Mouse (Mus musculus) hindbrain, embryonic 13.5 days (tissue): Measurements from ENCODE around the gene Tubb4b. TPM values are rescaled to one million over a fixed set of nuclear protein-coding genes. Genes with fewer than 3 reads are reported as not detected.

Experiments
- ATAC-seq: fragments of 200-750 bp; cut with Nextera tagmentation; 2 replicates; pipeline ENCODE4 v1.8.0; 2017; ENCODE audit warnings: moderate TSS enrichment; ENCODE audit not compliant: low FRiP score
- H3K27ac ChIP-seq: fragments of 300-500 bp; sonication (generic); 2 replicates; pipeline ENCODE4 v1.5.1; 2015; ENCODE audit warnings: inconsistent platforms, mild to moderate bottlenecking, moderate library complexity
- H3K27me3 ChIP-seq: fragments of 300-500 bp; sonication (generic); 2 replicates; pipeline ENCODE4 v1.6.1; 2015; ENCODE audit warnings: mild to moderate bottlenecking, inconsistent platforms
- H3K36me3 ChIP-seq: fragments of 300-500 bp; sonication (generic); 2 replicates; pipeline ENCODE4 v1.6.1; 2015; ENCODE audit warnings: mild to moderate bottlenecking, inconsistent platforms
- H3K4me1 ChIP-seq: fragments of 300-500 bp; sonication (generic); replicated peaks from 2 replicates; pipeline ENCODE4 v1.6.1; 2015; ENCODE audit warnings: inconsistent platforms
- H3K4me2 ChIP-seq: fragments of 300-500 bp; sonication (generic); 2 replicates; pipeline ENCODE4 v1.6.1; 2015; ENCODE audit warnings: inconsistent platforms, mild to moderate bottlenecking, moderate library complexity
- H3K4me3 ChIP-seq: fragments of 300-500 bp; sonication (generic); 2 replicates; pipeline ENCODE4 v1.5.1; 2015; ENCODE audit warnings: mild to moderate bottlenecking, inconsistent platforms
- H3K9ac ChIP-seq: fragments of 300-500 bp; sonication (generic); 2 replicates; pipeline ENCODE4 v1.6.1; 2015; ENCODE audit warnings: mild to moderate bottlenecking, inconsistent platforms
- H3K9me3 ChIP-seq: fragments of 300-500 bp; sonication (generic); 2 replicates; pipeline ENCODE4 v1.6.1; 2016; ENCODE audit warnings: inconsistent platforms
- WGBS: fragments of 180-500 bp; shearing (Covaris S2); methylation state at CpG from one replicate; pipeline ENCODE4 v1.1.7; 2015; 5-methylcytosine and 5-hydroxymethylcytosine counted together
- polyA plus RNA-seq: library from polyadenylated mRNA; unstranded; fragments of >200 nt; fragmentation: Nextera tagmentation; extraction: Ambion mirVana; gene quantifications from 2 replicates; pipeline ENCODE4 v1.2.1, GENCODE M21; 2015

The Tubb4b gene
- 349 and 363 TPM in 2 replicates for polyA plus RNA-seq

- peaks cover 25% of the 10 kb centered on the region for H3K4me1 ChIP-seq
- WGBS: under 1% methylated on average over 17 of the region's 17 CpGs
- peak within 1 kb of the TSS; percentile 97 for H3K27ac ChIP-seq
- no peaks in the 10 kb centered on the region for H3K9me3 ChIP-seq
- ATAC-seq: no peak
- peak within 1 kb of the TSS; percentile 90 for H3K9ac ChIP-seq
- H3K4me3 ChIP-seq: peak within 1 kb of the TSS; percentile 88
- peak within 1 kb of the TSS; percentile 92 for H3K4me2 ChIP-seq
- H3K27me3 ChIP-seq: no peaks in the 10 kb centered on the region
- peaks cover 9% of the 10 kb centered on the region for H3K36me3 ChIP-seq
Observed at GRCm38 (mm10) chr2:25224492-25224765, at the start of gene Tubb4b. Gene Tubb4b, minus strand, starts transcription at chr2:25224702.

- Histone ChIP-seq H3K27ac (peak overlapping the region; percentile 62; the same call in 1 of the 2 replicates), H3K4me1 (peaks cover 42% of the 10 kb centered on the region), H3K4me3 (peak overlapping the region; percentile 95), H3K9ac (peak overlapping the region; percentile 92), H3K36me3 (peaks cover 77% of the 10 kb centered on the region), H3K4me2 (peak overlapping the region; percentile 97), H3K27me3 (no peaks in the 10 kb centered on the region), H3K9me3 (no peaks in the 10 kb centered on the region)
- no peak for ATAC-seq
- 39% methylated on average over 16 of the region's 16 CpGs for WGBS
Observed at GRCm38 (mm10) chr2:25273010-25273409, 48.5 kb upstream of the Tubb4b start.

DNA sequence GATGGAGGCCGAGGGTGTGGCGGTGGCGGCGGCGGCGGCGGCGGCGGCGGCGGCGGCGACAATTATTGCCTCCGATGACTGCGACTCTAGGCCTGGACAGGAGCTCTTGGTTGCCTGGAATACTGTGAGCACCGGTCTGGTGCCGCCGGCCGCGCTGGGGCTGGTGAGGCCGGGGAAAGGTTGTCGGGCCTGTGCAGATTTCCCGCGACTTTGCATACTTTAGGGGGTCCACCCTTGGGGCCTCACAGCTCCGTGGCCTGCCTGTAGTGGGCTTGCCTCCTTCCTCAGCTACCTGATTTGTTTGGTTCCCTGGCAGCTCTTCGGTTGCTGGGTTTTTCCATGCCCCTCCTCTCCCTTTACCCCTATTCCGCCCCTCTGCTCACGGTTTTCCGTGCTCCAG, 48.0 kb upstream of the Tubb4b start:
- ATAC-seq: peak; percentile 61
- H3K36me3 ChIP-seq: peaks cover 74% of the 10 kb centered on the region
- 1% methylated on average over 21 of the region's 29 CpGs for WGBS
- H3K27me3 ChIP-seq: no peaks in the 10 kb centered on the region
- H3K9ac ChIP-seq: peak overlapping the region; percentile 92
- H3K4me2 ChIP-seq: peak overlapping the region; percentile 97
- no peaks in the 10 kb centered on the region for H3K9me3 ChIP-seq
- peaks cover 47% of the 10 kb centered on the region for H3K4me1 ChIP-seq
- H3K4me3 ChIP-seq: peak overlapping the region; percentile 95
- peak overlapping the region; percentile 62; the same call in 1 of the 2 replicates for H3K27ac ChIP-seq

DNA sequence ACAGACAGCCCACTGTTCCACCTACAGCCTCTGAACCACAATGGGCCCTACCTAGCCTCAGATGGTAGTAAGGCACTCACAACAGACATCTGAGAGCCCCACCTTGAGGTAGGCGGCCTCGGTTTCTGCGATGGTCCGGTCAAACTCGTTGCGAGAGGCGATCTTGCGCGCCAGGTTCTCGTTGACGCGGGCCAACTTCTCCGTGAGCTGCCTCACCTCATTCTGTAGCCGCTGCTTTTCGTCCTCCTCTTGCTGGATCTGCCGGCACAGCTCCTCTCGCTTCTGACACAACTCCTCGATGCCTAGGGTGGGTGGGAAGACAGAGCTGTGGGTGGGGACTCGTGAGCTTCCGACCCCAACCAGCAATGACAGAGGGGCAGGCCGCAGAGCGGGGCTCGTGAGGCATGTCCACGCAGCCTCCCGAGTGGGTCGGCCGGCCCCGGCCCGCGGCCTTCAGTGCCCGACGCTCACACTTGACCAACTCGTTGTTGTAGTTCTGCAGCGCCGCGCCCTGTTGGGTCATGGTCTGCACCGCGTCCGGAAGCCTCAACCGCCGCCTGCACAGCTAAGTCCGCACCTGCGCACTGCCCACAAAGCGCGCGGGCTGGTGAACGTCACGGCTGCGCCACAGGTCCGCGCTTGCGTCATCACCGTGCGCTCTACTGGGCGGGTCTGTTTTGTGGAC, 47.5 kb upstream of the Tubb4b start, which contains the start of the genes Ssna1 and Anapc2:
Gene Ssna1, minus strand, starts transcription at position 612 of the 685 bp plus-strand sequence.
Gene Anapc2, plus strand, starts transcription at position 652 of the 685 bp plus-strand sequence.
- Histone ChIP-seq H3K9ac (peak within 1 kb of the TSS; percentile 92), H3K27me3 (no peaks in the 10 kb centered on the region), H3K4me2 (peak within 1 kb of the TSS; percentile 97), H3K27ac (peak within 1 kb of the TSS; percentile 91), H3K9me3 (no peaks in the 10 kb centered on the region), H3K36me3 (peaks cover 68% of the 10 kb centered on the region), H3K4me3 (peak within 1 kb of the TSS; percentile 95), H3K4me1 (peaks cover 52% of the 10 kb centered on the region)
- under 1% methylated on average over 55 of the region's 55 CpGs for WGBS
- peak; percentile 94 for ATAC-seq

DNA sequence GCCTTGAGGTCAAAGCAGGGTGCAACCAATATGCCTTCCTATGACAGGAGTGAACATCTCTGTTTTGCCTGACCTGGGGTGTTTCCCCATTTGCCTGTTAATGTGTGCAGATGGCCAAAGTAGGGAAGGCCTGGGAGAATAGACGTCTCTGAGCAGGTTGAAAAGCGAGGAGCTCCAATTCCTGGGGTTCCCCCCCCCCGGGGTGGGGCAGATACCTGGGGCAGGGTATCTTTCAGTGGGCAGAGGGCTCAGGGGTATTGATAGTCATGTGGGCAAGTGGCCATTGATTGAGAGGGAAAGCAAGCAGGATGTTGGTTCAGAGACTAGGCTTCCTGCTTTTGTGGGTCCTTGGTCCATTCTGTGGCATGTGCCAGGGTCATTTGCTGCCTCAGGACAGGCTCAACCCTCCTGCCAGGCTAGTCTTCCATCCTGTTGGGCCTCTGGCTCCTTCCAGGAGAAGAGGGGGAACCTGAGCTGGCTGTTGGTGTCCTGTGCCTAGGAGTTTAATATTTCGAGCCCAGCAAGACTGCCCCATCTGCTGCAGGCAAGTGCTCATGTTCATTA, 43.3 kb upstream of the Tubb4b start:
- no peak for ATAC-seq
- peaks cover 73% of the 10 kb centered on the region for H3K4me1 ChIP-seq
- H3K9me3 ChIP-seq: no peaks in the 10 kb centered on the region
- H3K27ac ChIP-seq: peak overlapping the region; percentile 62
- peaks cover 18% of the 10 kb centered on the region for H3K27me3 ChIP-seq
- 74% methylated on average over 4 of the region's 4 CpGs for WGBS
- H3K9ac ChIP-seq: peak overlapping the region; percentile 36
- peak overlapping the region; percentile 99; the same call in 1 of the 2 replicates for H3K4me2 ChIP-seq
- peaks cover 31% of the 10 kb centered on the region for H3K36me3 ChIP-seq
- no peak overlapping the region for H3K4me3 ChIP-seq

DNA sequence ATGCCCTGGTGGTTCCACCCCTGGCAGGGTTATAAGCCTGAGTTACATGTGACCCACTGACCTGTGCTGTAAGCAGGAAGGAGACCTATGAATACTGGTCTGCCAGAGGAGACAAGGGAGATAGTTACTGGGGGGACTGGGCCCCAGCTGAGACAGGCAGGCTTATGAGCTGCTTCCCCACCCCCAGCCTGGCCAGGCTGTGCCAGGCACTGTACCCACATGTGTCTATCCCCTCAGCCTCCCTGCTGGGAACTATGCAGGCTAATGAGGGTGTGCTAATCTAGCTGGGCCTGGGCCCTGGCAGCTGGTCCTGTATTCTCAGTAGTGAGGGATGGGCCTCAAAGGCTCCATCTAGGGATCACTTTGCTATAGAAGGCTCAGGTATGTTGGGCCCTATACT, 42.7 kb upstream of the Tubb4b start:
- ATAC-seq: no peak
- Histone ChIP-seq H3K36me3 (peaks cover 31% of the 10 kb centered on the region), H3K27ac (peak overlapping the region; percentile 83), H3K4me1 (peaks cover 72% of the 10 kb centered on the region), H3K9me3 (no peaks in the 10 kb centered on the region), H3K27me3 (peaks cover 18% of the 10 kb centered on the region), H3K4me3 (peak overlapping the region; percentile 79; the same call in 1 of the 2 replicates), H3K4me2 (peak overlapping the region; percentile 99), H3K9ac (peak overlapping the region; percentile 36)

DNA sequence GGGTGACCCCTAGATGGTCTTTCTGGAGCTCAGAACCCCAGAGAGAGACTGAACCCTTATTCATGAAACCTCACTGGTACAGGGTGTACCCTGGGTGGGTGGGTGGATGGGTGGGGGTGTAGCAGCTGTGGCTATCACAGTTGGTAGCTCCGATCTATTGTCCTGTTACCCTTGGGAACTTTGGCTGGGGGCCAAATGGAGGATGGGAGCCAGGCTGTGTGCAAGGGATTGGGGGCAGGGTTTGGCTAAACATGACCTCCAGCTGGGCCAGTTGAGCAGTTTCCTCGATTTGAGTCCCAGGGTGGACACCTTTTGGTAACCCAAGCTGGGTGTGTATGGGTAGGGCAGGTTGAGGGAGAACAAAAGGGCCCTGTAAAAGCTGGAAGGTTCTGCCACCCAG, 42.2 kb upstream of the Tubb4b start:
- H3K9ac ChIP-seq: peak overlapping the region; percentile 70
- H3K36me3 ChIP-seq: peaks cover 31% of the 10 kb centered on the region
- peaks cover 18% of the 10 kb centered on the region for H3K27me3 ChIP-seq
- H3K4me1 ChIP-seq: peaks cover 74% of the 10 kb centered on the region
- ATAC-seq: no peak
- 35% methylated on average over 2 of the region's 2 CpGs for WGBS
- H3K4me2 ChIP-seq: peak overlapping the region; percentile 99
- peak overlapping the region; percentile 83 for H3K27ac ChIP-seq
- H3K4me3 ChIP-seq: peak overlapping the region; percentile 79
- no peaks in the 10 kb centered on the region for H3K9me3 ChIP-seq

DNA sequence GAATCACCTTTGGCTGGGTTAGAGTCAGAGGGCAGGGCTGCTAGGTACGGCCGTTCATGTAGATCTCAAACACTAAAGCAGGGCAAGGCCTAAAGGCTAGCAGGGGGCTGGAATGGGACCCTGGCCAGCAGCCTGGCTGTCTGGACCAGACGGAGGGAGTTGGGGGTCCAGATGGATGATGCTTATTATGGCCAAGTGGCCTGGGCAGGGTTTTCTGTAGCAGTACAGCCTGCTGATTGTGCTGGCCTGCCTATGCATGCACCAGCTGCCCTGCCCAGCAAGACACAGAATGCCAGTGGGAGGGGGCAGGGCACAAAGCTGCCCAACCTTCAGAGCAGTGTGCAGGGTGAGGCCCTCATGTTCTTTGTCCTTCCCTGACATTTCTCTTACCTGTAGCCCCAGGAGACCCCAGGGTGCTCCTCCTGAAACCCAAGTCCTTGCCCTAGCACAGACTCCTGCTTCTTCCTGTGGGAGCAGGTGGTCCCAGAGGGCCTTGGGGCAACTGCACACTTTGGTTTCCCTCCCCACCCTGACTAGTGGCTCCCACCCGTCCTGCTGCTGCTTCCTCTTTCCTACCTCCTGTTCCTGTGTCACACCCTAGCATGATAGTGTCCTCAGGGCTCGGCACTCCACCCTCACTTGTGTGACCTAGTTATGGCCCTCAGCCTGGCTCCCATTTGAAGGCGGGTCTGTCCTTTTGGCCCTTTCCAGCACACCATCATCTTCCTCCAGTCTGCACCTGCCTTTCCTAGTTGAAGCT, 41.6 kb upstream of the Tubb4b start:
- H3K27me3 ChIP-seq: peaks cover 18% of the 10 kb centered on the region
- no peaks in the 10 kb centered on the region for H3K9me3 ChIP-seq
- H3K4me1 ChIP-seq: peaks cover 67% of the 10 kb centered on the region
- peak overlapping the region; percentile 79 for H3K4me3 ChIP-seq
- H3K36me3 ChIP-seq: peaks cover 30% of the 10 kb centered on the region
- peak overlapping the region; percentile 70 for H3K9ac ChIP-seq
- H3K27ac ChIP-seq: peak overlapping the region; percentile 83
- no peak for ATAC-seq
- H3K4me2 ChIP-seq: peak overlapping the region; percentile 99
- WGBS: 60% methylated on average over 6 of the region's 6 CpGs

- peak overlapping the region; percentile 99 for H3K4me2 ChIP-seq
- peaks cover 18% of the 10 kb centered on the region for H3K27me3 ChIP-seq
- H3K9ac ChIP-seq: peak overlapping the region; percentile 85
- no peaks in the 10 kb centered on the region for H3K9me3 ChIP-seq
- 67% methylated on average over 3 of the region's 3 CpGs for WGBS
- peaks cover 60% of the 10 kb centered on the region for H3K4me1 ChIP-seq
- H3K36me3 ChIP-seq: peaks cover 20% of the 10 kb centered on the region
- H3K27ac ChIP-seq: no peak overlapping the region
- ATAC-seq: no peak
- H3K4me3 ChIP-seq: peak overlapping the region; percentile 79
Observed at GRCm38 (mm10) chr2:25264851-25265250, 40.3 kb upstream of the Tubb4b start.

DNA sequence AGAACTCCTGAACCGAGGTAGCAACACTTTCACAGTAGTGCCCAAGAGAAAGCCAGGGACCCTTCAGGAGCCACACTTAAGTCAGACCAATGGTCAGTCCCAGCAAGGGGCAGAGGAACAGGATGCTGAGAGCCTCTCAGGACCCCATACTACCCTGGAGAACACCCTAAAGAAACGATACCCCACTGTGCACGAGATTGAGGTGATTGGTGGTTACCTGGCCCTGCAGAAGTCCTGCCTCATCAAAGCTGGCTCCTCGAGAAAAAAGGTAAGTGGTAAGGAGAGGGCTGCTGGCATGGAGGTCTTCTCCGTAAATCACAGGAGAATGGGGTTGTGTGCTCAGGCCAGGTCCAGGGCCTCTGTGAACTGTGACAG, 39.8 kb upstream of the Tubb4b start:
- Histone ChIP-seq H3K9ac (peak overlapping the region; percentile 85), H3K4me1 (peaks cover 60% of the 10 kb centered on the region), H3K9me3 (no peaks in the 10 kb centered on the region), H3K4me2 (peak overlapping the region; percentile 99), H3K36me3 (peaks cover 14% of the 10 kb centered on the region), H3K27ac (no peak overlapping the region), H3K4me3 (peak overlapping the region; percentile 79), H3K27me3 (peaks cover 18% of the 10 kb centered on the region)
- no peak for ATAC-seq
- WGBS: 78% methylated on average over 5 of the region's 5 CpGs

DNA sequence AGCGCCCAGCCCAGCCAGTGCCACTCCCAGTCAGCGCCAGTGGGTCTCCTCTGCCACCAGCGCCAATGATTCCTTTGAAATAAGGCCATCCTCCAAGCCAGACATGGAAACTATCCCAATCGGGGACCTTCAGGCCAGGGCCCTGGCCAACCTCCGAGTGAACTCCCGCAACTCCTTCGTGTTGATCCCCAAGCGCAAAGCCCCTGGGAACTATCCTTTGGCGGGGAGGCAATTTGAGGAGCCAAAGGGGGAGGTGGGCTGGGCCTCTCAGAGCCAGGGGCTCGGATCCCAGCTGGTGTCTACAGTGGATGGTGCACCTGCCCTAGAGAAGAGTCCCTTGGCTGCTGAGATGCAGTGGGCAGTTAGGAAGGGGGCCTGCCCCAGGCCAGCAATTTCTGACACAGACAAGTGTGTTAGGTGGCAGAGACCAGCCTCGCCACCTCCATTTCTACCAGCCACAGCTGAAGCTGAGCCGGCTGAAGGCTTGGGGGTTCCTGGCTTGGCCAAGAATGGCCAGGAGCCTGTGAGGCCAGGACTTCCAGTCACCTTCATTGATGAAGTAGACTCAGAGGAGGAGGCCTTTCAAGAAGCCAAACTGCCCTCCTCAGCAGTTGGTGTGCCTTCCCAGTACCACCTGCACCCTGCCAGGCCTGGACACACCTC, 39.3 kb upstream of the Tubb4b start:
- peak overlapping the region; percentile 87; the same call in 1 of the 2 replicates for H3K27ac ChIP-seq
- peaks cover 9% of the 10 kb centered on the region for H3K36me3 ChIP-seq
- no peaks in the 10 kb centered on the region for H3K9me3 ChIP-seq
- WGBS: 18% methylated on average over 12 of the region's 12 CpGs
- H3K4me3 ChIP-seq: peak overlapping the region; percentile 79
- ATAC-seq: no peak
- H3K4me2 ChIP-seq: peak overlapping the region; percentile 99
- peak overlapping the region; percentile 85 for H3K9ac ChIP-seq
- peaks cover 18% of the 10 kb centered on the region for H3K27me3 ChIP-seq
- peaks cover 60% of the 10 kb centered on the region for H3K4me1 ChIP-seq
